Mouse (Mus musculus): Measurements from ENCODE around the gene Clec11a. TPM values are rescaled to one million over a fixed set of nuclear protein-coding genes. Genes with fewer than 3 reads are reported as not detected.

Clec11a gene
- polyA plus RNA-seq, 1 experiment from 2014 or later = 3.2 TPM

DNA sequence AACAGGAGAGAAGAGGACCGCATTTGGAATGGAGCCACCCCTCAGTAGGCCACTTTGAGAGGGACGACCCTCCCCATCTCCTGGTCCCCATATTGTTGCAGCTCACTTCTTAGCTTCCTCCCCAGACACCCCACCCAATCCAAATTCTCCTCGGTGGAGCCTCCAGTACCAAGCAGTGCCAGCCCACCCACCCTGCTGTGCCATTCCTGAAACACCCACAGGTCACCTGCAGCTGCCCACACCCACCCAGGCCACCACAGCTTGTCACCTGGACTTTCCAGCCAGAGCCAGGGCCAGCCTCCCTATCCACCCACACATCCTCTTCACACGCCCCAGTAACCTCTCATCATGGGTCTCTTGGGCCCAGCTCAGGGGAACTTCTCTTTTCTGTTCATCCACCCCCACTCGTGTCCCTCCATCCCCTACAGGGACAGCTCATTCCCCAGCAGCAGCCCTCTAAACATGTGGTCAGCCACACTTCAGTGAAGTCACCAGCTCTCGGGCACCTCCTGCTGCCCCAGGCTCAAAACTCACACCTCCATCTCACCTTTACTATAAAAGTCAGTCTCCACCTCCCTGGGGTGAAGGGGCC, 5.1 kb upstream of the Clec11a start:
- 17% methylated on average over 6 of the region's 6 CpGs for WGBS
- Histone ChIP-seq H3K27ac (ENCODE audit: low read depth, low read length) (no peak overlapping the region), H3K4me3 (ENCODE audit: low read depth, low read length) (no peak overlapping the region), H3K27me3 (ENCODE audit: control insufficient read depth, insufficient read depth, low read length) (peaks cover 2% of the 10 kb centered on the region), H3K36me3 (ENCODE audit: control insufficient read depth, insufficient read depth, low read length) (no peaks in the 10 kb centered on the region), H3K9ac (ENCODE audit: low read length) (peak overlapping the region; percentile 67; the same call in 1 of the 2 replicates), H3K9me3 (ENCODE audit: control insufficient read depth, low read length) (no peaks in the 10 kb centered on the region), H3K4me2 (ENCODE audit: low read depth, low read length, severe bottlenecking) (peak overlapping the region; percentile 97; the same call in 1 of the 2 replicates), H3K4me1 (replicated peaks; ENCODE audit: control insufficient read depth, insufficient read depth, low read length) (peaks cover 13% of the 10 kb centered on the region)
- ATAC-seq (replicated peaks; ENCODE audit: low FRiP score) = no peak
- DNase-seq (ENCODE audit: low spot score) = no peak

DNA sequence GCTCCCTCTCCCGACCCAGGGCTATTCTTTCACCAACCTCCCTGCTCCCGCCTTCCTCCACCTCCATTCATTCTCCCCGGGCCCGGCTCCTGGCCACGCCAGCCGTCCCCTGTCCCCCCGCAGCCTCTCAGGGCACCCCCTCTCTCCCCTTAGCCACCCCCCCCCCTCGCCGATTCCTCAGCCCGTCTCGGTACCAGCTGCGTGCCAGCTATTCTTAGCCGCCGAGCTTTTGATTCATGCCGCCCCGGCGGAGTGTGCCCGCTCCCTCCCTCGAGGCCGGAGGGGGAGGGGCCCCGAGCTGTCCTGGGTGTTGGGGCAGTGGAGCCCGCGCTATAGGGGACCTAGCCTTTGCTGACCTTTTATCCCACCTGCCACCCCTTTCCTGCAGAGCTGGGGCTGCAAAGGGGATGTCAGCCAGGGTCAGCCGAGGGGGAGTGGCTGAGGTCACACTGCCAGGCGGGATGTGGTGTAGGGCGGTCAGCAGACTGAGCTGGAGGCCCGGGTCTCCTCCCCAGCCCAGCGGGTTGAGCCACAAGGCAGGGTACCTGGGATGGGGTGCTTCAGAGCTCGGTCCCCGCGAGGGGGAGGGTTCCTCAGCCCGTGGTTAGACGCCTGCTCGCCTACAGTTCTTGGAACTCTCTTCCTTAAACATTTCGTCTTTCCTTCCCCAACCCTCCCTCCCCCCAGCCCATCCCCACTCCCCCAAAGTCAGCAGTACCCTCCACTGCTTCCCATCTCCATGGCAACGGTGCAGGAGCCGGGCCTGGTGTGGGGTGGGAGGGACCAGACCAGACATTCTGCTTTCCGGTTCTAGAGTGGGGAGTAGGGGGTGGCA, 4.4 kb upstream of the Clec11a start:
- H3K9me3 ChIP-seq (ENCODE audit: control insufficient read depth, low read length) = no peaks in the 10 kb centered on the region
- no peaks in the 10 kb centered on the region for H3K36me3 ChIP-seq (ENCODE audit: control insufficient read depth, insufficient read depth, low read length)
- H3K9ac ChIP-seq (ENCODE audit: low read length) = peak overlapping the region; percentile 67
- under 1% methylated on average over 36 of the region's 38 CpGs for WGBS
- H3K27me3 ChIP-seq (ENCODE audit: control insufficient read depth, insufficient read depth, low read length) = peaks cover 2% of the 10 kb centered on the region
- H3K4me2 ChIP-seq (ENCODE audit: low read depth, low read length, severe bottlenecking) = peak overlapping the region; percentile 97
- H3K4me1 ChIP-seq (replicated peaks; ENCODE audit: control insufficient read depth, insufficient read depth, low read length) = peaks cover 13% of the 10 kb centered on the region
- peak; percentile 62 for ATAC-seq (replicated peaks; ENCODE audit: low FRiP score)
- peak overlapping the region; percentile 18; the same call in 1 of the 2 replicates for H3K27ac ChIP-seq (ENCODE audit: low read depth, low read length)
- H3K4me3 ChIP-seq (ENCODE audit: low read depth, low read length) = peak overlapping the region; percentile 53
- DNase-seq (ENCODE audit: low spot score) = peak; percentile 75

- Histone ChIP-seq H3K4me3 (ENCODE audit: low read depth, low read length) (peak overlapping the region; percentile 53), H3K4me2 (ENCODE audit: low read depth, low read length, severe bottlenecking) (peak overlapping the region; percentile 97), H3K27ac (ENCODE audit: low read depth, low read length) (no peak overlapping the region), H3K36me3 (ENCODE audit: control insufficient read depth, insufficient read depth, low read length) (no peaks in the 10 kb centered on the region), H3K9me3 (ENCODE audit: control insufficient read depth, low read length) (no peaks in the 10 kb centered on the region), H3K9ac (ENCODE audit: low read length) (peak overlapping the region; percentile 67), H3K4me1 (replicated peaks; ENCODE audit: control insufficient read depth, insufficient read depth, low read length) (peaks cover 18% of the 10 kb centered on the region), H3K27me3 (ENCODE audit: control insufficient read depth, insufficient read depth, low read length) (peaks cover 2% of the 10 kb centered on the region)
- 0% methylated on average over 36 of the region's 40 CpGs for WGBS
- ATAC-seq (replicated peaks; ENCODE audit: low FRiP score) = peak; percentile 22; the same call in 1 of the 2 replicates
- DNase-seq (ENCODE audit: low spot score) = peak; percentile 72
Observed at GRCm38 (mm10) chr7:44310285-44310877, 3.7 kb upstream of the Clec11a start.

- peak within 1 kb of the TSS; percentile 97 for H3K4me2 ChIP-seq (ENCODE audit: low read depth, low read length, severe bottlenecking)
- H3K4me1 ChIP-seq (replicated peaks; ENCODE audit: control insufficient read depth, insufficient read depth, low read length) = peaks cover 18% of the 10 kb centered on the region
- DNase-seq (ENCODE audit: low spot score) (no peak), ATAC-seq (replicated peaks; ENCODE audit: low FRiP score) (no peak)
- WGBS = 18% methylated on average over 17 of the region's 22 CpGs
- no peaks in the 10 kb centered on the region for H3K36me3 ChIP-seq (ENCODE audit: control insufficient read depth, insufficient read depth, low read length)
- peaks cover 2% of the 10 kb centered on the region for H3K27me3 ChIP-seq (ENCODE audit: control insufficient read depth, insufficient read depth, low read length)
- no peaks in the 10 kb centered on the region for H3K9me3 ChIP-seq (ENCODE audit: control insufficient read depth, low read length)
- H3K4me3 ChIP-seq (ENCODE audit: low read depth, low read length) = peak within 1 kb of the TSS; percentile 53
- H3K9ac ChIP-seq (ENCODE audit: low read length) = peak within 1 kb of the TSS; percentile 67
- H3K27ac ChIP-seq (ENCODE audit: low read depth, low read length) = peak within 1 kb of the TSS; percentile 18; the same call in 1 of the 2 replicates
Observed at GRCm38 (mm10) chr7:44309475-44310284, 3.0 kb upstream of the Clec11a start, which contains the start of gene Shank1. Gene Shank1, plus strand, starts transcription at chr7:44310253.

- Histone ChIP-seq H3K4me3 (ENCODE audit: low read depth, low read length) (no peak overlapping the region), H3K9ac (ENCODE audit: low read length) (no peak overlapping the region), H3K27me3 (ENCODE audit: control insufficient read depth, insufficient read depth, low read length) (peaks cover 2% of the 10 kb centered on the region), H3K36me3 (ENCODE audit: control insufficient read depth, insufficient read depth, low read length) (no peaks in the 10 kb centered on the region), H3K4me1 (replicated peaks; ENCODE audit: control insufficient read depth, insufficient read depth, low read length) (peaks cover 22% of the 10 kb centered on the region), H3K9me3 (ENCODE audit: control insufficient read depth, low read length) (no peaks in the 10 kb centered on the region), H3K27ac (ENCODE audit: low read depth, low read length) (no peak overlapping the region), H3K4me2 (ENCODE audit: low read depth, low read length, severe bottlenecking) (no peak overlapping the region)
- ATAC-seq (replicated peaks; ENCODE audit: low FRiP score) (no peak), DNase-seq (ENCODE audit: low spot score) (no peak)
- WGBS = 49% methylated on average over 9 of the region's 9 CpGs
Observed at GRCm38 (mm10) chr7:44307261-44308020, 739 bp upstream of the Clec11a start.

DNA sequence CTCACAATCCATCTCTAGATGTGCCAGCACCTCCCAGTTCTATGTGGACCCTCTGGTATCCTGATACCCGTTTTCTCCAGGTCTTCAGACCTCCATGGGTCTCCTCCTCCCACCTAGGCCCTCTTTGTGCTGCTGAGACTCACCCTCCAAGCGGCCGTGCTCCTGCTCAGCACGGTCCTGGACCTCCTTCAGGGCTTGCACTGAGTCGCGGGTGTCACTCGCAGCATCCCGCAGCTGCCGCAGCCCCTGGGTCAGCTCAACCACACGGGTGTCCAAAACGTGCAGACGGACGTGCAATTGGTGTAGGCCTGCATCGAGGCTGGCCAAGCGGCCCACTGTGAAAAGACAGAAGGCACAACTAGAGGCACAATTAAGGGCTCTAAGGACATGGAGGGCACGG, 1.0 kb downstream of the Clec11a start:
- Histone ChIP-seq H3K4me2 (ENCODE audit: low read depth, low read length, severe bottlenecking) (peak overlapping the region; percentile 86), H3K27ac (ENCODE audit: low read depth, low read length) (no peak overlapping the region), H3K27me3 (ENCODE audit: control insufficient read depth, insufficient read depth, low read length) (peaks cover 2% of the 10 kb centered on the region), H3K4me1 (replicated peaks; ENCODE audit: control insufficient read depth, insufficient read depth, low read length) (peaks cover 11% of the 10 kb centered on the region), H3K9me3 (ENCODE audit: control insufficient read depth, low read length) (no peaks in the 10 kb centered on the region), H3K36me3 (ENCODE audit: control insufficient read depth, insufficient read depth, low read length) (no peaks in the 10 kb centered on the region), H3K4me3 (ENCODE audit: low read depth, low read length) (peak overlapping the region; percentile 68; the same call in 1 of the 2 replicates), H3K9ac (ENCODE audit: low read length) (0 out of 2 replicates have a peak overlapping the region, but pooled peaks have one; percentile 6)
- no peak for ATAC-seq (replicated peaks; ENCODE audit: low FRiP score)
- peak; percentile 69 for DNase-seq (ENCODE audit: low spot score)
- WGBS = 9% methylated on average over 16 of the region's 16 CpGs

DNA sequence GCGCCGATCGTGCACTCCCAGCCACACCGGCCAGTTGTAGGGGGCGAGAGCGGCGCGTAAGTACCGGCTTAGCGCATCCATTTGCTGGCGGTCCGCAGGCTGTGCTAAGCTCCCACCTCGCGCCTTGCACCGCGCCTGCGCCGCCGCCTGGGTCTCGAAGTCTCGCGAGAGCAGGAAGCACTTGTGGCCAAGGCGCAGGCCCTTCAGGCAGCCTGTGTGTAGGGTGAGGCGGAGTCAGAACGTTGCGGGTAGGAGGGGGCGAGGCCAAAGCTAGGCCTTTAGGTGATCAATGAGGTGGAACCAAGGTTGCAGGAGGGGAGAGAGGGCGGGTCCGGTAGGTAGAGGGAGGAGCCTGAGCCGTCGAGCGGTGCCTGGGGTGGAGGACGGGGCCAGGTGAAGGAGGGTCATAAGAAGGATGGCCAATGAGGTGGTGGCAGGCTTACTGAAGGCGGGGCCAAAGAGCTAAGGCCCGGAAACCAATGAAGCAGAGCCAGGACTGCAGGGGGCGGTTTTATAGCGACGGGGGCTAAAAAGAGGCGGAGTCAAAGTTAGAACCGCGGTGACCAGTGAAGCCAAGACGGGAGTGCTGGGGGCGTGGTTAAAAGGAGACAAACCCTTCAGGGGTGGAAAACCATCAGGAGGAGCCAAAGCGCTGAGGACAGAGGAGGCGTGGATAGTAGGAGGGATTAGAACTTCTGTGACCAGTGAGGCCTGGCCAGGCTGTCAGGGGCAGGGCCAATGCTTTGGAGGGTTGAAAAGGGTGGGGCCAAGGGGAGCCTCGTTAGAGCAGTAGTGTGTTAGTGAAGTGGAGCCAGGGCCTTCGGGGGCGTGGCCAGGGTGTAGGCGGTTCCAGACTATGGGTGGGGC, 1.7 kb downstream of the Clec11a start:
- peak overlapping the region; percentile 97 for H3K9ac ChIP-seq (ENCODE audit: low read length)
- peak overlapping the region; percentile 68 for H3K4me3 ChIP-seq (ENCODE audit: low read depth, low read length)
- peak overlapping the region; percentile 86 for H3K4me2 ChIP-seq (ENCODE audit: low read depth, low read length, severe bottlenecking)
- no peaks in the 10 kb centered on the region for H3K9me3 ChIP-seq (ENCODE audit: control insufficient read depth, low read length)
- peak overlapping the region; percentile 93 for H3K27ac ChIP-seq (ENCODE audit: low read depth, low read length)
- H3K27me3 ChIP-seq (ENCODE audit: control insufficient read depth, insufficient read depth, low read length) = peaks cover 2% of the 10 kb centered on the region
- under 1% methylated on average over 49 of the region's 49 CpGs for WGBS
- H3K4me1 ChIP-seq (replicated peaks; ENCODE audit: control insufficient read depth, insufficient read depth, low read length) = peaks cover 9% of the 10 kb centered on the region
- DNase-seq (ENCODE audit: low spot score) (peak; percentile 99), ATAC-seq (replicated peaks; ENCODE audit: low FRiP score) (peak; percentile 94)
- no peaks in the 10 kb centered on the region for H3K36me3 ChIP-seq (ENCODE audit: control insufficient read depth, insufficient read depth, low read length)

Data from forebrain, embryonic 11.5 days (tissue).